Mouse (Mus musculus): ENCODE results near the gene Lyz2. TPM values are rescaled to one million over a fixed set of nuclear protein-coding genes. Genes with fewer than 3 reads are reported as not detected.
"Not testable (repeated sequence)": the region's sequence is repeated elsewhere in the genome, so short reads cannot be mapped to it uniquely, and the experiment has no call there.

The Lyz2 gene
- polyA plus RNA-seq, 1 experiment, result 287 TPM

DNA sequence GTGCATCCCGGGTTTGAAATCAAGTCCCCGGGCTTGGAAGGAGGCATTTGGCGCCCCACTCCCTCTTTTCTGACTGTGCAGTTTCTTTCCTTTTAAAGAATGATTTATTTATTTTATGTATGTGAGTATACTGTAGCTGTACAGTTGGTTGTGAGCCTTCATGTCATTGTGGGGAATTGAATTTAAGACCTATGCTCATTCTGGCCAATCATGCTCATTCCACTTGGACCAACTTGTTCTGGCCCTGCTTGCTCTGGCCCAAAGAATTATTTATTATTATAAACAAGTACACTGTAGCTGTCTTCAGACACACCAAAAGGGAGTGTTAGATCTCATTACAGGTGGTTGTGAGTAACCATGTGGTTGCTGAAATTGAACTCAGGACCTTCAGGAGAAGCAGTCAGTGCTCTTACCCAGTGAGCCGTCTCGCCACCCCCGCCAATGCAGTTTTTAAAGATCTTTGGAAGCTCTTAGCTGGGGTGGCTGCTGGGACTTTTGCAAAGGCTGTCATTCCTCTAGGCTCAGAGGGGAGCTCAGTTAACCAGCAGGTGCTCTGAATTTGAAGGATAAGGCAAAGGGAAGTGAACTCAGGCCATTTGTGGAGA lies 4.3 kb upstream of the Lyz2 start:
- 87% methylated on average over 6 of the region's 6 CpGs for WGBS
- DNase-seq (ENCODE audit: low read depth, low spot score), result no peak

DNA sequence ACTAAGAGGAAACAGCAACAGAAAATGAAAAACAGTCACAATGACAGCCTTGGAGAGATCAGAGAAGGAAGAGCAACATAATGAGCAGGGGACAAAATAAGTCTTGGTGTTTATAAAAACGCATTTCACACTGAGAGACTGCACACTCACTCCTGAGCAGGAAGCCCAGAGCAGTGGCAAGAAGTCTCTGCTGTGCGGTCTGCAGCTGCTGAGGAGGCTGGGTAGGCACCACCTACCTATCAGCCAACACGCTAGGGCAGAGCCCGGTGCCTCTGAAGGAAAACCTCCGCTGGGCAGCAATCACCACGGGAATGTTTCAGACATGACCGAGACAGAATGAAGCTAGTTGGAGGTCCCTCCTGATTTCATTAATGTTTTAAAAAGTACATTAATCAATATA lies 3.5 kb upstream of the Lyz2 start:
- 76% methylated on average over 4 of the region's 7 CpGs for WGBS
- DNase-seq (ENCODE audit: low read depth, low spot score), result not testable (repeated sequence)

DNA sequence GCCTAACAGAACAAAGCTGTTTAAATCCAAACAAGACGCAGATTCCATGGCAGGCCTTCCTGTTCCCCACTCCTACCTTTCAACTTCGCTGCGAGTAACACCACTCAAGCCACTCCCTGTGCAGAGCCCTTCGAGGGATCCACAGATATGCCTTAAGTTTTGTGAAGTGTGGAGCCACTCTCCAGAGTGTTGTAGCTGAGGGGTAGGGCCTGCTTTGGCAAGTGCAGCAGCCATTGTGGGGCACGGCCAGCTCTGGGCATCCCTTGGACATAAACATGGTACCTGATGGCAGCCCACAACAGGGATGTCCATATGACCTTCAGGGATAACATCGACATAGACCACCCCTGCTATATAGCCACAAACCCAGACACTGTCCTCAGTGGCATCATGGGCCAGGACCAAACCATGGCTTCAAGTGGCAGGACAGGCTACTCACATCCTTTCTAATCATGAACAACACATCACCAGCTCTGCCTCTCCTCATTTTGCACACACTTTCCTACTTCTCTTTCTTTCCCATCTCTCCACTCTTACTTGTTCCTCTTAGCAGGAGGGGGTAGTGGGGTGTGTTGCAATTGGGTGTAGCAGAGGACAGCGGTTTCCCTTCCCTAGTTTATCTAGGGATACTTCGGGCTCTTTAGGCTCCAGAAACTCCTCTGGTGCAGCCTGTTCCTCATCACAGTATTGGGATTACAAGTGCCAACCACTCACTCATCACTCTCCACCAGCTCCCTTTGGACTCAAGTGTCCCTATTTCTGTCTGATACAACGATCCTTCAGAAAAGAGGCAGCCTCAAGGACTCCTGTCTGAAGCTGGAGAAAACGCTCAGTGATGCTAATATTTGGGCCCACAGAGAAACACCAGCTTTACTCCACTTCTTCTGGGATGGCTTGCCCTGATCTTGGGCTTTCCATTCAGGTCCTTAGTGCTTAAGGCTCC lies 2.7 kb upstream of the Lyz2 start:
- DNase-seq (ENCODE audit: low read depth, low spot score), result no peak
- 78% methylated on average over 10 of the region's 10 CpGs for WGBS

DNA sequence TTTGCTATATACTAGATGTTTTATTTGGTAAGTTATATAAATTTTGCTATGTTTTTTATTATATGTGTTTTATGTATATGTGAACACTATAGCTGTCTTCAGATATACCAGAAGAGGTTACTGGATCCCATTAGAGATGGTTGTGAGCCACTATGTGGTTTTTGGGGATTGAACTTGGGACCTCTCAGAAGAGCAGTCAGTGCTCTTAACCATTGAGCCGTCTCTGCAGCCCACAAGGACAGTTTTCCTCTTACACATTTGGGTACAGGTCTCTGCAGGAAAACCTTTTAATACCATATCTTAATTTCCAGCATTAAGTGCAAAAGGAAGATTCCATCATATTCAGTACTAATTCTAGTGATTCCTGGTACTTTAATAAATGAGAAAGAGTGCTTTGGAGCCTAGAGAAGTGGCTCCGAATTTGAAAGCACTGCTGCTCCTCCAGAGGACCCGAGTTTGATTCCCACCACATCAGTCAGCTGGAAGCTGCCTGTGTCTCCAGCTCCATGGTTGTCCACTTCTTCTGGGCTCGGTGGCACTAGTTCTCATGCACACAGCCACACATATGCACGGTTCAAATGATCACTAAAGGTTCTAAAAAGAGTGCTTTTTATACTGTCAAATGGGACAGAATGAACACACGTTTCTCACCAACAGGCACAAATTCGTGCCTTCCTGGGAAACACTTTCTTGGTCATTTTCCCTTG lies 1.9 kb upstream of the Lyz2 start:
- DNase-seq (ENCODE audit: low read depth, low spot score), result no peak
- 76% methylated on average over 7 of the region's 7 CpGs for WGBS

DNA sequence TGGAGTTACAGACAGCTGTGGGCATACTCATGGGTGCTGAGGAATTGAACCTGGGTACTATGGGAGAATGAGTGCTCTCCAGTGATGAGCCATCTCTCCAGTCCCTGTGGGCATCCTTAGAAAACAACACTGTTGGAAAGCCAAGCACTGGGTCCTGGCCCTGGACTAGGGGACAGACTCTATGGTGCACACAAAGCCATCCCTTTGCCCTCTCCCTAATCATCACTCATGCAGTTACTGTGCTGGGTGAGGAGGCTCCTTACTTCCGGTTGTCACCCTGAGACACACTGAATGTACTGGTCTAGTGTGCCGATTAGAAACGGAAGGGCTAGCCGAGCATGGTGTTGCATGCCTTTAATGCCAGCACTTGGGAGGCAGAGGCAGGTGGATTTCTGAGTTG lies 1.1 kb upstream of the Lyz2 start:
- DNase-seq (ENCODE audit: low read depth, low spot score), result not testable (repeated sequence)
- 90% methylated on average over 4 of the region's 4 CpGs for WGBS

DNA sequence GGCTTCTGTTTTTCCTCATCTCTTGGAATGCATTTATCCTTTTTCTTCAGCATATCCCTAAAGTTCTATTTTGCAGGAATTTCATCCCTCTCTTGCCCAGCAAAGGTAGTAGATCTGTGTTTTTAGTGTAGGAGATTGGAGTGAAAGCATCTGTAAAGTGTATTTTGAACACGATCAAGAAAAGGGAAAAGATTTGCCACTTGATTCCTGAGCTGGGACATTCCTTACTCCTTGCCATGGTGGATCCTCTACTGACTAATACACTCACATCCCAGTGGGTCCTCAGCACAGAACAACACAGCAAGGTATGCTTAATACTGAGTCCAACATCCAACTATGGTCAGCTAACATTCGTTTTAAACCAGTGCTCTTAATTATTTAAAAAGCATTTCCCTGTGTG lies 430 bp upstream of the Lyz2 start:
- no peak for DNase-seq (ENCODE audit: low read depth, low spot score)

DNA sequence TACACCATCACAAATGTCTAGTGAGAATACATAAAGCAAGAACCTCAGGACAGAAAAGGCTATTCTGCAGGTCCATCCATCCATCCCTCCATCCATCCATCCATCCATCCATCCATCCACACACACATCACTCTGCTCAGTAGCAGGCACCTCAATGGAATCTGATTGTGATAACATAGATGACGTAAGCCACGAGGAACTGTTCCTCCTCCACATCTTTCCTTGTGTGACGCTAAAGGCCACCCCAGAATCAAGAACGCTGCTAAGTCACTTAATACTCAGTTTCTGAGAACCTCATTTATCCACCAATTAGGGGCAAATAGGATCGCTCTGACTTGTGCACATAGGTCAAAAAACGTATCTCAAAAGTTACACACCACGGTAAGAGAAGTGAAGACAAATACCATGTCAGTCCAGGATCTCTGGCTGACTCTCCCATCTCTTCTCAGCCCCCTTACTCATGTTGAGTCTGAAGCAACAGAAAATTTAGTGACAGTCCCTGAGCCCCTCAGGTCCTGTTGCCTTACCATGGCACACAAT lies 670 bp downstream of the Lyz2 start:
- WGBS, result 80% methylated on average over 7 of the region's 7 CpGs
- no peak for DNase-seq (ENCODE audit: low read depth, low spot score)

More for the DNA sequence above, 430 bp upstream of the Lyz2 start:
- WGBS, result 63% methylated on average over 2 of the region's 2 CpGs

DNA sequence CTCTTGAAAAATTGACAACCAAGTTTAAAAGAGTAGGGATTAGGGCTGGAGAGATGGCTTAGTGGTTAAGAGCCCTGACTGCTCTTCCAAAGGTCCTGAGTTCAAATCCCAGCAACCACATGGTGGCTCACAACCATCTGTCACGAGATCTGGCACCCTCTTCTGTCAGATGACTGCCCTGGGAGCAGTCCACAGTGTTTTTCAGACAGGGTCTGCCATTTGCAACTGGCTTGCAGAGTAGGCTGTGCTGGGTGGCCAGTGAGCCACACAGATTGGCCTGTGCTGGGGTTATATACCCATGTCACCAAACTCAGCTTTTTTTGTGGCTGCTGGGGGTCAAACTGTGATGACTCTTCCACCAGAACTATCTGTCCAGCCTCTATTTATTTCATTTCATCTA lies 2.1 kb downstream of the Lyz2 start:
- no peak for DNase-seq (ENCODE audit: low read depth, low spot score)
- 50% methylated on average over 1 of the region's 1 CpGs for WGBS

DNA sequence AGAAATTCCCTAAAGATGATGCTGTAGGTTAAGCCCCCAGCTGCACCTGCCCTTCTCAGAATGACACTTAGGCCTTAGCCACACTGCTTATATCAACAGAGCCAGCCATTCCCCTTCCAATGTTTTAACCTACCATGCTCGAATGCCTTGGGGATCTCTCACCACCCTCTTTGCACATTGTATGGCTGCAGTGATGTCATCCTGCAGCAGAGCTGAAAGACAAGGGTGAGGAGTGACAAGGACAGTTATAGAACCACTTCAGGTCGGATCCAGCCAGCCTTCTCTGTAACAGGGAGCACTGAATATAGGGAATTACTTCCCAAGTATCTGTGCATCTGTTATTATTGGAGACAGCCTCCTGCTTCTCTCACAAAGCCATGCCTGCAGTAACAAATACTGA lies 3.6 kb downstream of the Lyz2 start:
- WGBS, result 53% methylated on average over 2 of the region's 2 CpGs
- not testable (repeated sequence) for DNase-seq (ENCODE audit: low read depth, low spot score)

DNA sequence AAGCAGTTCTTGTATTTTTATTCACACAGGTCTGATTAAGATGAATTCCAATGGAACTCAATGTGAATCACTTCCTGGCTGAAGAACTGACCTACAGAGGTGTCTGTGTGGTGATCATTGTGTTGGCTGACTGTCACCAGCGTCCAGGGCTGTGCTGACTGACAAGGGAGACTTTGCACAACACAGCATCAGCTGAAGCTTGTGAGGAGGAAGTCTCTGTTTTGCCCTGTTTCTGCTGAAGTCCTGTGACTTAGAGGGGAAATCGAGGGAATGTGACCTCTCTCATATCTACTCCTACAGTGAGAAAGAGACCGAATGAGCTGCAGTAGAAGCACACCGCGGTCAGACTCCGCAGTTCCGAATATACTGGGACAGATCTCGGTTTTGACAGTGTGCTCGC lies 4.3 kb downstream of the Lyz2 start:
- DNase-seq (ENCODE audit: low read depth, low spot score), result not testable (repeated sequence)
- WGBS, result 84% methylated on average over 9 of the region's 9 CpGs

DNA sequence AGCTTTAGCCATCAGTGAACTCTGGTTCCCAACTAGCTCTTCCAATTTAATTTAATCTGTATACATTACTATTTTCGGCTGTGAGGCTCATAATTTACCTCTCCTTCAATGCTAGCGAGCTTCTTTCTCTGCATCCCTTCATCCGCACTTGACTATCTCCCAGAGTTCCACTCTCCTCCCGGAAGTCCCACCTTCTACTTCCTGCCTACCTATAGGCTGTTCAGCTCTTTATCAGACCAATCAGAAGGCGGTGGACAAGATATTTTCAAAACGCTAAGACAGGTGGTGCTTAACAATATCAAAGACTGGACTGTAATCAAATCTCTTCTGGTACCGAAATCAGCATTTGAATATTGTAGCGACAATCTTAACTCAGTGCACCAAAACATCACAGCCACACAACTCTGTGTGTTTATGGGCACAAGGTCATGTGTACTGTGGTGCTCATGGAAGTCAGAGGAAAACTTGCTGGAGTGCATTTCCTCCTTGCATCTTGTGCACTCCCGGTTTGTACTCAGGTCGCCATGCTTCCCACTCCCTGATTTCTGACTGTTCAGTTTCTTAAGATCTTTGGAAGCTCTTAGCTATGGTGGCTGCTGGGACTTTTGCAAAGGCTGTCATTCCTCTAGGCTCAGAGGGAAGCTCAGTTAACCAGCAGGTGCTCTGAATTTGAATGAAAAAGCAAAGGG lies 6.3 kb downstream of the Lyz2 start:
- 79% methylated on average over 10 of the region's 10 CpGs for WGBS
- no peak for DNase-seq (ENCODE audit: low read depth, low spot score)

DNA sequence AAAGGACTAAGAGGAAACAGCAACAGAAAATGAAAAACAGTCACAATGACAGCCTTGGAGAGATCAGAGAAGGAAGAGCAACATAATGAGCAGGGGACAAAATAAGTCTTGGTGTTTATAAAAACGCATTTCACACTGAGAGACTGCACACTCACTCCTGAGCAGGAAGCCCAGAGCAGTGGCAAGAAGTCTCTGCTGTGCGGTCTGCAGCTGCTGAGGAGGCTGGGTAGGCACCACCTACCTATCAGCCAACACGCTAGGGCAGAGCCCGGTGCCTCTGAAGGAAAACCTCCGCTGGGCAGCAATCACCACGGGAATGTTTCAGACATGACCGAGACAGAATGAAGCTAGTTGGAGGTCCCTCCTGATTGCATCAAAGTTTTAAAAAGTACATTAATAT lies 7.5 kb downstream of the Lyz2 start:
- not testable (repeated sequence) for DNase-seq (ENCODE audit: low read depth, low spot score)
- 76% methylated on average over 4 of the region's 7 CpGs for WGBS

DNA sequence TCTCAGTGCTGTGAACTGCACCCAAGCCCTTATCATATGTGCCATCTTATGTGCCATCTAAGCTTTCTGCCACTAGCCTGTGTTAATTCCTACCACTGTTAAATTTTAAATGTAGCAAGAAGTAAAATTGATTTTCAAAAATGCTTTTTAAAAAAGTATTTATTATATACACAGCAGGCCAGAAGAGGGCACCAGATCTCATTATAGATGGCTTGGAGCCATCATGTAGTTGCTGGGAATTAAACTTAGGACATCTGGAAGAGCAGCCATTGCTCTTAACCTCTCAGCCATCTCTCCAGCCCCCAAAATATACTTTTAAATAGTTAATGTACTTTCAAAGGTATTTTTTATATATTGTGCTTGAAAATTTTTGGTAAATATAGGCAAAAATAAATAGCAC lies 10.1 kb downstream of the Lyz2 start:
- no peak for DNase-seq (ENCODE audit: low read depth, low spot score)

DNA sequence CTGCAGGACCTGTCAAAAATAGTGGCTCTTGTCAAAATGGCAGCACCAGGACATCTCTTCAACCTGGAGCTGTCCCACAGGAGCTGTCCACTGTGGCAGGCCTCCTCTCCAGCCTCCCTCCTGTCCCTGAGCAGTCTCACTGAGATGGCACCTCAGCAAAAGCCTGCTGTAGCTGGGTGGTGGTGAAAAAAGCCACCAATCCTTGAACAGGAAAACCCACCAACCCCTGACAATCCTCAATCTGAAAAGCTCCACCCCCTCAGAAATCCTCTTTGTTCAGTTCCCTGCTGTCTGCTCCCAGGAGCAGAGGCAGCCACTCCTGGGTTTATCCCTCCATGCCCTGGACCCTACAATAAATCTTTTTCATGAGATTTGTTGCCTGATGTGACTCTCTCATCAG lies 22.3 kb downstream of the Lyz2 start:
- DNase-seq (ENCODE audit: low read depth, low spot score), result no peak

DNA sequence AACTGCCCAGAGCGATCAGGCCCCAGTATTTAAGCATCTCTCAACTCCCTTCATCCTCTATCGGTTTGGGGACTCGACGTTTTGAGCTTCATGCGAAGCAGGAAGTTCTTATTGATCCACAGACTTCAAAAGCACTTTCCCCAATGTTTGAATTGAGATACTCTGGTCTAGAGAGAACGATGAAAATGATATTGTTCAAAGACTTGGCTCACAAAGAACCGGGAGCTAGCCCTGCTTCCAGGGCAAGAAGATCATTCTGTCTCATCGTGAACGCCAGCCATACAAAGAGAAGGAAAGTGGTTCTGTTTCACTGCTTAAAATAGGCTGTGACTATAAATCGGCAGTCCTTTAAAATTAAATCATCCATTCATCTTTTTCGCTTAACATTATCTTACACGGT lies 43.5 kb downstream of the Lyz2 start, which contains the start of gene 9530003J23Rik:
9530003J23Rik (minus strand) TSS at position 101 of the 400 bp plus-strand sequence.
- WGBS, result 83% methylated on average over 12 of the region's 12 CpGs
- DNase-seq (ENCODE audit: low read depth, low spot score), result no peak

DNA sequence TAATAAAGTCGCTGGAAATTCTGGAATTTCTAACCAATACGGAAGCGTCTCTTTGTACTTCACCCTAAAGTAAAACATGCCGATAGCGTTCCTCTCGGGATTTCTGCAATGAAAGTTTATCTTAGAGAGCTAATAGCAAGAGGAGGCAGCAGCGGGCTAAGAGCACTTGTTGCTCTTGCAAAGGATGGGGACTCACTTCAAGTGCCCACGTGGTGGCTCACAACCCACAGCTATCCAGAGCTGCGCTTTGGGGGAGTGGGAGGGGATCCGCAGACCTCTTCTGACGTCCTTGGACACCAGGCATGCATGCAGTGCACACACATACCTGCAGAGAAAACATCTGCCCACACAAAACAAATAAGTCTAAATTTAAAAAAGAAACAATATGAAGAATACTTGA lies 46.3 kb downstream of the Lyz2 start:
- 28% methylated on average over 11 of the region's 11 CpGs for WGBS
- no peak for DNase-seq (ENCODE audit: low read depth, low spot score)

DNA sequence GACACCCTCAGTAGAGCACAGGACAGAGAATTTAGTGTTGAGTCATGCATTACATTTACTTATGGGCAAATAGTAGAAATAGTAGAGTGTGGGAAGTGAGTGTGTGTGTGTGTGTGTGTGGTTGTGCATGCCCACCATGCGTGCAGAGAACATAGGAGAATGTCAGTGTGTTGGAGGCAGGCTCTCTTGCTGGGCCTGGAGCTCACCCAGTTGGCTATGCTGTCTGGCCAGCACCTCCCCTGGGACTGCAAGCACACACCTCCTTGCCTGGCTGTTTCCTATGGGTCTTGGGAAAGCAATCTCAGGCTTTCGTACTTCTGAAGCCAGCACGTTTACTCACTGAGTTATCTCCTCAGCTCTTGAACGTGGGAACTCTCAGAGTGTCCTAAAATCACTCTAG lies 47.3 kb downstream of the Lyz2 start:
- WGBS, result 70% methylated on average over 4 of the region's 4 CpGs
- DNase-seq (ENCODE audit: low read depth, low spot score), result no peak

DNA sequence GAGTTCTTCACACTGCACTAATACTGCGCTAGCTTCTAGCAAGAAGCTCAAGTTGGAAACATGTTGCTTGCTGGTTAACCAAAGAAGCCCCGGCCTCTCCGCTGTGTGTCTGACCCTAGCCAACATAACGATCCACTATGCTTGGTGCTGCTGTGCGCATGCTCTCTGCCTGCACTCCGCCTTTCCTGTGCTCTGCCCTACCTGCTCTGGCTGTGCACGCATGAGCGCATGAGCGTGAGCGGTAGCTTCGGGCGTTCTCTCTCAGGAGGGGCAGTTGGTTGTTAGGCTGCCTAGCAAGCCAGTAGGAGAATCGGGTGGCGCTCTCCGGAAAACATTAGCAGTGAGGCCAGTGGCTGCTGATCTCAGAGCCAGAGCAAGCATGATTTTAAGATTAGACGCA lies 52.3 kb downstream of the Lyz2 start:
- DNase-seq (ENCODE audit: low read depth, low spot score), result no peak

More for the DNA sequence above, 52.3 kb downstream of the Lyz2 start:
- 52% methylated on average over 16 of the region's 16 CpGs for WGBS
